19 mouse cellular contexts compared by ENCODE assay signal in genomic region chr6:117505431-117505830, GRCm38 (mm10).
A peak's percentile ranks its signal among the peaks of the same experiment; 100 is the strongest.
DNase-seq lines count a peak whose midpoint lies in the region; ATAC-seq lines count a peak whose summit lies in the region.
"Had no signal": no experiment of that assay in that cellular context is flagged by ENCODE, and none has a peak within 500 bp of the region (broad histone marks: within the 10 kb centered on the region; RNA-seq: fewer than 3 reads in every experiment).

No protein-coding gene starts in this region.

- WGBS in hindbrain, embryonic 11.5 days = 54% methylated on average over 3 of the region's 3 CpGs
- WGBS in hindbrain, embryonic 16.5 days = 78% methylated on average over 3 of the region's 3 CpGs

- H3K4me1 ChIP-seq in hindbrain, embryonic 11.5 days (replicated peaks; ENCODE audit: control insufficient read depth, insufficient read depth, low read length) = no peaks in the 10 kb centered on the region
- H3K4me1 ChIP-seq in hindbrain, embryonic 16.5 days (ENCODE audit: control insufficient read depth, insufficient read depth, low read depth, low read length) = no peaks in the 10 kb centered on the region
- H3K4me1 ChIP-seq: megakaryocyte, embryonic 14.5 days had no signal

- no peak overlapping the region for H3K9ac ChIP-seq in hindbrain, embryonic 11.5 days (ENCODE audit: low read depth, low read length)
- H3K9ac ChIP-seq in hindbrain, embryonic 16.5 days (ENCODE audit: low read depth, low read length) = no peak overlapping the region
- H3K9ac ChIP-seq: neural tube, embryonic 13.5 days had no signal

- no peak overlapping the region for H3K27ac ChIP-seq in hindbrain, embryonic 11.5 days (ENCODE audit: low read depth, low read length)
- H3K27ac ChIP-seq in hindbrain, embryonic 16.5 days (ENCODE audit: low read depth, low read length) = no peak overlapping the region
- H3K27ac ChIP-seq: embryonic facial prominence, embryonic 10.5 days; hindbrain, embryonic 10.5 days; neural tube, embryonic 13.5 days had no signal

- ATAC-seq in hindbrain, embryonic 11.5 days (ENCODE audit: low FRiP score) = no peak
- ATAC-seq in hindbrain, embryonic 16.5 days = no peak
- ATAC-seq: forebrain, embryonic 16.5 days; inflammation-experienced regulatory T-cells, adult 6 months had no signal

- H3K36me3 ChIP-seq in hindbrain, embryonic 11.5 days (ENCODE audit: control insufficient read depth, insufficient read depth, low read length) = no peaks in the 10 kb centered on the region
- no peaks in the 10 kb centered on the region for H3K36me3 ChIP-seq in hindbrain, embryonic 16.5 days (ENCODE audit: control insufficient read depth, insufficient read depth, low read length)
- H3K36me3 ChIP-seq: embryonic facial prominence, embryonic 10.5 days; hindbrain, embryonic 10.5 days; neural tube, embryonic 13.5 days had no signal

- no peaks in the 10 kb centered on the region for H3K9me3 ChIP-seq in hindbrain, embryonic 11.5 days (ENCODE audit: control insufficient read depth, low read length)
- no peaks in the 10 kb centered on the region for H3K9me3 ChIP-seq in hindbrain, embryonic 16.5 days (ENCODE audit: control insufficient read depth, low read length)
- H3K9me3 ChIP-seq: embryonic facial prominence, embryonic 10.5 days; hindbrain, embryonic 10.5 days; megakaryocyte, embryonic 14.5 days; neural tube, embryonic 13.5 days had no signal

- H3K4me2 ChIP-seq in hindbrain, embryonic 11.5 days (replicated peaks; ENCODE audit: low read depth, low read length) = no peak overlapping the region
- H3K4me2 ChIP-seq in hindbrain, embryonic 16.5 days (ENCODE audit: low read length) = no peak overlapping the region
- H3K4me2 ChIP-seq: neural tube, embryonic 13.5 days had no signal

- H3K27me3 ChIP-seq in hindbrain, embryonic 11.5 days (ENCODE audit: control insufficient read depth, insufficient read depth, low read length) = no peaks in the 10 kb centered on the region
- no peaks in the 10 kb centered on the region for H3K27me3 ChIP-seq in hindbrain, embryonic 16.5 days (replicated peaks; ENCODE audit: control insufficient read depth, insufficient read depth, low read length)
- H3K27me3 ChIP-seq: megakaryocyte, embryonic 14.5 days; neural tube, embryonic 13.5 days had no signal

- no peak overlapping the region for H3K4me3 ChIP-seq in hindbrain, embryonic 11.5 days (ENCODE audit: low read depth, low read length)
- H3K4me3 ChIP-seq in hindbrain, embryonic 16.5 days (ENCODE audit: low read length) = no peak overlapping the region
- H3K4me3 ChIP-seq: embryonic facial prominence, embryonic 10.5 days; erythroblast, embryonic 14.5 days; hindbrain, embryonic 10.5 days; megakaryocyte, embryonic 14.5 days; neural tube, embryonic 13.5 days had no signal

- DNase-seq in hindbrain, embryonic 11.5 days (ENCODE audit: low spot score) = peak; percentile 16
- DNase-seq in 3T3-L1 (ENCODE audit: low read depth, low spot score) = peak; percentile 98
- DNase-seq in embryo, embryonic 11 days = peak; percentile 71
- peak; percentile 17 to 48 for DNase-seq in kidney, postnatal 36 days
- no peak for DNase-seq in layer of hippocampus, postnatal 36 days
- no peak for DNase-seq in cerebellum, adult 9-11 months
- no peak for DNase-seq in layer of hippocampus, postnatal 10 days (ENCODE audit: low spot score in 2 of 2)
- DNase-seq: B cell, adult 2 months; cerebellum, adult 9-10 months; lung, postnatal 14 days; right cerebral cortex, postnatal 4 days had no signal

Comparison
In these comparisons a context has a peak if more than half of its experiments do, and no peak if none do; other contexts are left out.
1. DNase-seq: peak in hindbrain, embryonic 11.5 days (single experiment), 3T3-L1 (single experiment), embryo, embryonic 11 days (single experiment) and kidney, postnatal 36 days (2 of 2); none in layer of hippocampus, postnatal 36 days (0 of 2), cerebellum, adult 9-11 months (single experiment) and layer of hippocampus, postnatal 10 days (0 of 2).